Mouse (Mus musculus): ENCODE data around the gene Zfp114. TPM values are rescaled to one million over a fixed set of nuclear protein-coding genes. Genes with fewer than 3 reads are reported as not detected.

Zfp114 gene
- not detected in 2 replicates for total RNA-seq (2012; rRNA removed)
- polyA plus RNA-seq (2012; ENCODE audit: insufficient read depth in 1 of 2, insufficient read length in 2 of 2, low read depth in 1 of 2, low replicate concordance in 2 of 2, missing spikeins in 1 of 2) = not detected

- TF ChIP-seq HCFC1 (IDR thresholded peaks at IDR 0.05; ENCODE audit: low read depth, low read length) (no peak), EP300 (IDR thresholded peaks at IDR 0.05; ENCODE audit: low read depth in 1 of 2, low read length in 2 of 2) (no peak), USF2 (IDR thresholded peaks at IDR 0.05; ENCODE audit: borderline replicate concordance in 1 of 2, insufficient read depth in 1 of 2, low read depth in 1 of 2, low read length in 2 of 2) (no peak), ETS1 (IDR thresholded peaks at IDR 0.05; ENCODE audit: low read depth, low read length) (no peak), SIN3A (IDR thresholded peaks at IDR 0.05; ENCODE audit: low read length) (no peak), JUND (IDR thresholded peaks at IDR 0.05; ENCODE audit: low read depth, low read length) (no peak), ELF1 (IDR thresholded peaks at IDR 0.05; ENCODE audit: low read depth, low read length) (no peak), ZNF384 (IDR thresholded peaks at IDR 0.05; ENCODE audit: low read depth, low read length) (no peak), KAT2A (conservative IDR thresholded peaks at IDR 0.05; ENCODE audit: low read depth, low read length) (no peak), TBP (IDR thresholded peaks at IDR 0.05; ENCODE audit: low read depth, low read length) (no peak), GATA1 (IDR thresholded peaks at IDR 0.05; ENCODE audit: low read depth, low read length) (no peak), E2F4 (IDR thresholded peaks at IDR 0.05; ENCODE audit: borderline replicate concordance, low read depth, low read length) (no peak), MXI1 (IDR thresholded peaks at IDR 0.05; ENCODE audit: low read depth, low read length) (no peak)
- no peaks in the 10 kb centered on the region for H3K4me1 ChIP-seq (ENCODE audit: control insufficient read depth in 1 of 2, insufficient read depth in 2 of 2, low read length in 2 of 2)
- no peak within 1 kb of the TSS for H3K27ac ChIP-seq (ENCODE audit: control insufficient read depth, low read depth, low read length)
- no peaks in the 10 kb centered on the region for H3K36me3 ChIP-seq (ENCODE audit: control insufficient read depth in 1 of 2, insufficient read depth in 2 of 2, low read length in 2 of 2)
- DNase-seq (ENCODE audit: low read depth, low spot score) = no peak
- no peaks in the 10 kb centered on the region for H3K79me2 ChIP-seq (ENCODE audit: control insufficient read depth, insufficient read depth, low read length, poor library complexity)
- H3K9ac ChIP-seq (ENCODE audit: control insufficient read depth, low read depth, low read length, poor library complexity, severe bottlenecking) = no peak within 1 kb of the TSS
- H3K4me3 ChIP-seq (ENCODE audit: control insufficient read depth in 1 of 2, insufficient read depth in 1 of 2, low read depth in 2 of 2, low read length in 2 of 2) = no peak within 1 kb of the TSS
- H3K9me3 ChIP-seq (replicated peaks; ENCODE audit: insufficient read depth, low read length) = no peaks in the 10 kb centered on the region
- no peaks in the 10 kb centered on the region for H3K27me3 ChIP-seq (ENCODE audit: control insufficient read depth in 1 of 2, insufficient read depth in 2 of 2, low read length in 2 of 2)
These were observed at the start of gene Zfp114 for GRCm38 (mm10) chr7:24174618-24175336. TSS of gene Zfp114 (plus strand) at chr7:24175060.

GRCm38 (mm10) chr7:24133425-24133995 is 41.4 kb upstream of the Zfp114 start:
- Histone ChIP-seq H3K9ac (ENCODE audit: control insufficient read depth, low read depth, low read length, poor library complexity, severe bottlenecking) (peak overlapping the region; percentile 73), H3K36me3 (ENCODE audit: control insufficient read depth in 1 of 2, insufficient read depth in 2 of 2, low read length in 2 of 2) (peaks cover 0 to 7% of the 10 kb centered on the region in 2 experiments; a peak in 2 of 4 replicates), H3K27me3 (ENCODE audit: control insufficient read depth in 1 of 2, insufficient read depth in 2 of 2, low read length in 2 of 2) (no peaks in the 10 kb centered on the region), H3K27ac (ENCODE audit: control insufficient read depth, low read depth, low read length) (no peak overlapping the region), H3K4me1 (ENCODE audit: control insufficient read depth in 1 of 2, insufficient read depth in 2 of 2, low read length in 2 of 2) (peaks cover 0 to 8% of the 10 kb centered on the region in 2 experiments; a peak in 3 of 4 replicates), H3K9me3 (replicated peaks; ENCODE audit: insufficient read depth, low read length) (no peaks in the 10 kb centered on the region), H3K79me2 (ENCODE audit: control insufficient read depth, insufficient read depth, low read length, poor library complexity) (no peaks in the 10 kb centered on the region; the same call in 1 of the 2 replicates), H3K4me3 (ENCODE audit: control insufficient read depth in 1 of 2, insufficient read depth in 1 of 2, low read depth in 2 of 2, low read length in 2 of 2) (peak overlapping the region; percentile 88 to 92)
- no peak for TF ChIP-seq ETS1 (IDR thresholded peaks at IDR 0.05; ENCODE audit: low read depth, low read length)
- no peak for TF ChIP-seq TCF12 (IDR thresholded peaks at IDR 0.05; ENCODE audit: low read depth, low read length)
- no peak for TF ChIP-seq UBTF (IDR thresholded peaks at IDR 0.05; ENCODE audit: borderline replicate concordance, insufficient read depth, low read depth, low read length)
- no peak for TF ChIP-seq MYB (IDR thresholded peaks at IDR 0.05; ENCODE audit: low read depth, low read length)
- no peak for TF ChIP-seq MEF2A (IDR thresholded peaks at IDR 0.05; ENCODE audit: extremely low read depth, insufficient replicate concordance, low read depth, low read length, poor library complexity, severe bottlenecking)
- TF ChIP-seq E2F4 (IDR thresholded peaks at IDR 0.05; ENCODE audit: borderline replicate concordance, low read depth, low read length) = no peak
- no peak for TF ChIP-seq MAZ (IDR thresholded peaks at IDR 0.05; ENCODE audit: low read depth, low read length)
- TF ChIP-seq CTCF (IDR thresholded peaks at IDR 0.05 in 2 of 3, conservative IDR thresholded peaks at IDR 0.05 in 1 of 3; ENCODE audit: control insufficient read depth in 1 of 3, insufficient read depth in 1 of 3, low read depth in 2 of 3, low read length in 3 of 3, poor library complexity in 1 of 3, severe bottlenecking in 1 of 3) = no peak
- no peak for TF ChIP-seq USF1 (IDR thresholded peaks at IDR 0.05; ENCODE audit: low read depth, low read length)
- no peak for TF ChIP-seq POLR2A (IDR thresholded peaks at IDR 0.05; ENCODE audit: control insufficient read depth in 1 of 2, insufficient read depth in 1 of 2, low read depth in 1 of 2, low read length in 2 of 2, poor library complexity in 1 of 2)
- TF ChIP-seq ELF1 (IDR thresholded peaks at IDR 0.05; ENCODE audit: low read depth, low read length) = no peak
- no peak for TF ChIP-seq MXI1 (IDR thresholded peaks at IDR 0.05; ENCODE audit: low read depth, low read length)
- no peak for TF ChIP-seq TAL1 (IDR thresholded peaks at IDR 0.05; ENCODE audit: low read length)
- DNase-seq (ENCODE audit: low read depth, low spot score) = no peak

All from MEL (cell line).